Mouse (Mus musculus): ENCODE measurements around the gene Rpl23. TPM values are rescaled to one million over a fixed set of nuclear protein-coding genes. Genes with fewer than 3 reads are reported as not detected.

Gene Rpl23
- polyA plus RNA-seq, 1 experiment, result 120 TPM

GRCm38 (mm10) chr11:97825971-97826370, 43.7 kb upstream of the Rpl23 start:
- Histone ChIP-seq H3K4me3 (ENCODE audit: control insufficient read depth, low read depth, low read length) (no peak overlapping the region), H3K36me3 (ENCODE audit: control insufficient read depth, insufficient read depth, low read length) (no peaks in the 10 kb centered on the region), H3K27ac (ENCODE audit: control insufficient read depth, insufficient read depth, low read depth, low read length) (no peak overlapping the region), H3K27me3 (ENCODE audit: control insufficient read depth, insufficient read depth, low read length) (no peaks in the 10 kb centered on the region), H3K4me1 (ENCODE audit: control insufficient read depth, insufficient read depth, low read length) (no peaks in the 10 kb centered on the region; the same call in 1 of the 2 replicates)
- TF ChIP-seq CTCF (IDR thresholded peaks at IDR 0.05; ENCODE audit: control insufficient read depth, insufficient read depth, insufficient replicate concordance, low read depth, low read length) (no peak), POLR2A (IDR thresholded peaks at IDR 0.05; ENCODE audit: control insufficient read depth, low read depth, low read length) (no peak)

- no peak overlapping the region for H3K4me3 ChIP-seq (ENCODE audit: control insufficient read depth, low read depth, low read length)
- no peaks in the 10 kb centered on the region for H3K36me3 ChIP-seq (ENCODE audit: control insufficient read depth, insufficient read depth, low read length)
- H3K4me1 ChIP-seq (ENCODE audit: control insufficient read depth, insufficient read depth, low read length), result no peaks in the 10 kb centered on the region; the same call in 1 of the 2 replicates
- TF ChIP-seq CTCF (IDR thresholded peaks at IDR 0.05; ENCODE audit: control insufficient read depth, insufficient read depth, insufficient replicate concordance, low read depth, low read length), result no peak
- no peak for TF ChIP-seq POLR2A (IDR thresholded peaks at IDR 0.05; ENCODE audit: control insufficient read depth, low read depth, low read length)
- H3K27ac ChIP-seq (ENCODE audit: control insufficient read depth, insufficient read depth, low read depth, low read length), result no peak overlapping the region
- no peaks in the 10 kb centered on the region for H3K27me3 ChIP-seq (ENCODE audit: control insufficient read depth, insufficient read depth, low read length)
Measured at GRCm38 (mm10) chr11:97825295-97825694, 43.1 kb upstream of the Rpl23 start.

- H3K27me3 ChIP-seq (ENCODE audit: control insufficient read depth, insufficient read depth, low read length), result no peaks in the 10 kb centered on the region
- no peak for TF ChIP-seq CTCF (IDR thresholded peaks at IDR 0.05; ENCODE audit: control insufficient read depth, insufficient read depth, insufficient replicate concordance, low read depth, low read length)
- no peak overlapping the region for H3K27ac ChIP-seq (ENCODE audit: control insufficient read depth, insufficient read depth, low read depth, low read length)
- H3K4me3 ChIP-seq (ENCODE audit: control insufficient read depth, low read depth, low read length), result no peak overlapping the region
- H3K4me1 ChIP-seq (ENCODE audit: control insufficient read depth, insufficient read depth, low read length), result no peaks in the 10 kb centered on the region; the same call in 1 of the 2 replicates
- no peaks in the 10 kb centered on the region for H3K36me3 ChIP-seq (ENCODE audit: control insufficient read depth, insufficient read depth, low read length)
Measured at GRCm38 (mm10) chr11:97824895-97825294, 42.7 kb upstream of the Rpl23 start.

GRCm38 (mm10) chr11:97824168-97824567, 41.9 kb upstream of the Rpl23 start:
- Histone ChIP-seq H3K27ac (ENCODE audit: control insufficient read depth, insufficient read depth, low read depth, low read length) (no peak overlapping the region), H3K4me3 (ENCODE audit: control insufficient read depth, low read depth, low read length) (no peak overlapping the region), H3K4me1 (ENCODE audit: control insufficient read depth, insufficient read depth, low read length) (no peaks in the 10 kb centered on the region; the same call in 1 of the 2 replicates), H3K27me3 (ENCODE audit: control insufficient read depth, insufficient read depth, low read length) (no peaks in the 10 kb centered on the region), H3K36me3 (ENCODE audit: control insufficient read depth, insufficient read depth, low read length) (no peaks in the 10 kb centered on the region)
- no peak for TF ChIP-seq CTCF (IDR thresholded peaks at IDR 0.05; ENCODE audit: control insufficient read depth, insufficient read depth, insufficient replicate concordance, low read depth, low read length)
- TF ChIP-seq POLR2A (IDR thresholded peaks at IDR 0.05; ENCODE audit: control insufficient read depth, low read depth, low read length), result no peak

GRCm38 (mm10) chr11:97822840-97823603, 40.8 kb upstream of the Rpl23 start:
- Histone ChIP-seq H3K36me3 (ENCODE audit: control insufficient read depth, insufficient read depth, low read length) (no peaks in the 10 kb centered on the region), H3K27ac (ENCODE audit: control insufficient read depth, insufficient read depth, low read depth, low read length) (0 out of 2 replicates have a peak overlapping the region, but pooled peaks have one; percentile 5), H3K4me1 (ENCODE audit: control insufficient read depth, insufficient read depth, low read length) (no peaks in the 10 kb centered on the region; the same call in 1 of the 2 replicates), H3K27me3 (ENCODE audit: control insufficient read depth, insufficient read depth, low read length) (no peaks in the 10 kb centered on the region), H3K4me3 (ENCODE audit: control insufficient read depth, low read depth, low read length) (no peak overlapping the region)
- TF ChIP-seq CTCF (IDR thresholded peaks at IDR 0.05; ENCODE audit: control insufficient read depth, insufficient read depth, insufficient replicate concordance, low read depth, low read length) (no peak), POLR2A (IDR thresholded peaks at IDR 0.05; ENCODE audit: control insufficient read depth, low read depth, low read length) (no peak)

GRCm38 (mm10) chr11:97821401-97822064, 39.3 kb upstream of the Rpl23 start:
- no peaks in the 10 kb centered on the region for H3K36me3 ChIP-seq (ENCODE audit: control insufficient read depth, insufficient read depth, low read length)
- no peaks in the 10 kb centered on the region; the same call in 1 of the 2 replicates for H3K4me1 ChIP-seq (ENCODE audit: control insufficient read depth, insufficient read depth, low read length)

GRCm38 (mm10) chr11:97820840-97821239, 38.6 kb upstream of the Rpl23 start:
- Histone ChIP-seq H3K4me1 (ENCODE audit: control insufficient read depth, insufficient read depth, low read length) (no peaks in the 10 kb centered on the region; the same call in 1 of the 2 replicates), H3K4me3 (ENCODE audit: control insufficient read depth, low read depth, low read length) (no peak overlapping the region), H3K27me3 (ENCODE audit: control insufficient read depth, insufficient read depth, low read length) (no peaks in the 10 kb centered on the region), H3K36me3 (ENCODE audit: control insufficient read depth, insufficient read depth, low read length) (no peaks in the 10 kb centered on the region), H3K27ac (ENCODE audit: control insufficient read depth, insufficient read depth, low read depth, low read length) (no peak overlapping the region)
- no peak for TF ChIP-seq POLR2A (IDR thresholded peaks at IDR 0.05; ENCODE audit: control insufficient read depth, low read depth, low read length)
- TF ChIP-seq CTCF (IDR thresholded peaks at IDR 0.05; ENCODE audit: control insufficient read depth, insufficient read depth, insufficient replicate concordance, low read depth, low read length), result no peak

More at GRCm38 (mm10) chr11:97821401-97822064, 39.3 kb upstream of the Rpl23 start:
- TF ChIP-seq CTCF (IDR thresholded peaks at IDR 0.05; ENCODE audit: control insufficient read depth, insufficient read depth, insufficient replicate concordance, low read depth, low read length) (no peak), POLR2A (IDR thresholded peaks at IDR 0.05; ENCODE audit: control insufficient read depth, low read depth, low read length) (no peak)
- Histone ChIP-seq H3K4me3 (ENCODE audit: control insufficient read depth, low read depth, low read length) (no peak overlapping the region), H3K27me3 (ENCODE audit: control insufficient read depth, insufficient read depth, low read length) (no peaks in the 10 kb centered on the region), H3K27ac (ENCODE audit: control insufficient read depth, insufficient read depth, low read depth, low read length) (no peak overlapping the region)

All from testis, adult 2 months (tissue).